Mouse (Mus musculus) heart, embryonic 15.5 days (tissue): ENCODE results near the gene Mpnd. TPM values are rescaled to one million over a fixed set of nuclear protein-coding genes. Genes with fewer than 3 reads are reported as not detected.

ENCODE experiments used
- ATAC-seq: fragments of 200-750 bp; cut with Nextera tagmentation; replicated peaks from 2 replicates; pipeline ENCODE4 v1.8.0; 2017; ENCODE audit warnings: low read depth, moderate TSS enrichment; ENCODE audit not compliant: insufficient number of reproducible peaks, insufficient read depth, low FRiP score
- H3K27ac ChIP-seq: fragments of 300-500 bp; sonication (generic); 2 replicates; pipeline ENCODE4 v1.5.1; 2015; ENCODE audit warnings: mild to moderate bottlenecking, inconsistent platforms
- H3K27me3 ChIP-seq: fragments of 300-500 bp; sonication (generic); 2 replicates; pipeline ENCODE4 v1.6.1; 2015; ENCODE audit warnings: inconsistent platforms
- H3K36me3 ChIP-seq: fragments of 300-500 bp; sonication (generic); 2 replicates; pipeline ENCODE4 v1.6.1; 2015; ENCODE audit warnings: mild to moderate bottlenecking, inconsistent platforms
- H3K4me1 ChIP-seq: fragments of 300-500 bp; sonication (generic); replicated peaks from 2 replicates; pipeline ENCODE4 v1.6.1; 2015; ENCODE audit warnings: inconsistent platforms
- H3K4me2 ChIP-seq: fragments of 300-500 bp; sonication (generic); 2 replicates; pipeline ENCODE4 v1.6.1; 2015; ENCODE audit warnings: inconsistent platforms, mild to moderate bottlenecking, moderate library complexity
- H3K4me3 ChIP-seq: fragments of 300-500 bp; sonication (generic); 2 replicates; pipeline ENCODE4 v1.5.1; 2015; ENCODE audit warnings: mild to moderate bottlenecking, inconsistent platforms
- H3K9ac ChIP-seq: fragments of 300-500 bp; sonication (generic); 2 replicates; pipeline ENCODE4 v1.6.1; 2015; ENCODE audit warnings: mild to moderate bottlenecking, inconsistent platforms
- H3K9me3 ChIP-seq: fragments of 300-500 bp; sonication (generic); replicated peaks from 2 replicates; pipeline ENCODE4 v1.6.1; 2016; ENCODE audit warnings: inconsistent platforms
- WGBS: fragments of 180-500 bp; shearing (Covaris S2); methylation state at CpG from one replicate; pipeline ENCODE4 v1.1.7; 2015; ENCODE audit warnings: mixed read lengths; 5-methylcytosine and 5-hydroxymethylcytosine counted together
- polyA plus RNA-seq: library from polyadenylated mRNA; unstranded; fragments of >200 nt; fragmentation: Nextera tagmentation; extraction: Ambion mirVana; gene quantifications from 2 replicates; pipeline ENCODE4 v1.2.1, GENCODE M21; 2015

Gene Mpnd
- polyA plus RNA-seq, 1 experiment from 2014 or later: 61.1 TPM

DNA sequence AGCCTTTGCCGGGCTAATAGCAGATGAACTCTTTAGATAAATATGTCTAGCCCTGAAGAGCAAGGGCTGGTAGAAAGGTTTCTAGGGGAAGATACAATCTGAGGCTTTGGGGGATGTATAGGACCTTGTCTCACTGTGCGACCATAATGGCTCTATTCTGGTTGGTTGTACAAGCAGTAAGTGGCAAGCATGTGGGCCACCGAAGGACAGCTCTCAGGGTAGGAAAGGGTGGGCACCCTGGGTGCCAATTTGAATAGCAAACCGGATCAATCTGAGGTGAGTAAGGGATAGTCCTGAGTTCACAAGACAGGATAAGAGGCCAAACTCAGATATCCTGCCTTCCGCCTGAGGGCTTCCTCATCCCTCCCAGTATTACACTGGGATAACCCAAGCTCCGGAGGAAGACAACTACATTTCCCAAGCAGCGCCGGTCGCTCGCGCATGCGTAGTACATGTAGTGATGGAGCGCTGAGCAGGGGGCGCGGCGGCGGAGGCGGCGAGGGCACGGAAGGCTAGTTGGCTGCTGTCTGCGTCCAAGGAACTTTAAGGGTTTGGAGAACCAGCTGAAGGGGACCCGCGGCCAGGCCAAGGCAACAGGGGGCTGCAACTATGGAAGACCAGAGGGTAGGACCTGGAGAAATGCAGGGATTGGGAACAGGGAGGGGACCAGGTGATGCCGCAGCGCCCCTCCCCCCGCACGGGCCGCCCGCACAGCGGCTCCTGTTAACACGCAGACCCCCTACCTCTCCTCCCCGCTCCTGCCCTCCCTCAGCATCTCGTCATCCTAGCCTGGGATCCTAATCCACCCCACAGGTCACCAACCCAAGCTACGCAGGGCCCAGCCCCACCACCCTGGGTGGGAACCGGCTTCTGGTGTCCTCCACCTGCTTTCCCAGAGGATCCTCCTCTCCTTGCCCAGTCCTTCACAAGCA, 19.2 kb upstream of the Mpnd start, which contains the start of gene Fsd1:
Fsd1 (plus strand) TSS at position 480 of the 932 bp plus-strand sequence.
- no peaks in the 10 kb centered on the region for H3K9me3 ChIP-seq
- H3K4me1 ChIP-seq: peaks cover 6% of the 10 kb centered on the region
- 8% methylated on average over 35 of the region's 35 CpGs for WGBS
- peak within 1 kb of the TSS; percentile 55 for H3K4me2 ChIP-seq
- H3K9ac ChIP-seq: 0 out of 2 replicates have a peak within 1 kb of the TSS, but pooled peaks have one; percentile 15
- H3K27ac ChIP-seq: no peak within 1 kb of the TSS
- no peaks in the 10 kb centered on the region for H3K36me3 ChIP-seq
- H3K27me3 ChIP-seq: peaks cover 27% of the 10 kb centered on the region
- ATAC-seq: peak; percentile 23; the same call in 1 of the 2 replicates
- H3K4me3 ChIP-seq: peak within 1 kb of the TSS; percentile 37

DNA sequence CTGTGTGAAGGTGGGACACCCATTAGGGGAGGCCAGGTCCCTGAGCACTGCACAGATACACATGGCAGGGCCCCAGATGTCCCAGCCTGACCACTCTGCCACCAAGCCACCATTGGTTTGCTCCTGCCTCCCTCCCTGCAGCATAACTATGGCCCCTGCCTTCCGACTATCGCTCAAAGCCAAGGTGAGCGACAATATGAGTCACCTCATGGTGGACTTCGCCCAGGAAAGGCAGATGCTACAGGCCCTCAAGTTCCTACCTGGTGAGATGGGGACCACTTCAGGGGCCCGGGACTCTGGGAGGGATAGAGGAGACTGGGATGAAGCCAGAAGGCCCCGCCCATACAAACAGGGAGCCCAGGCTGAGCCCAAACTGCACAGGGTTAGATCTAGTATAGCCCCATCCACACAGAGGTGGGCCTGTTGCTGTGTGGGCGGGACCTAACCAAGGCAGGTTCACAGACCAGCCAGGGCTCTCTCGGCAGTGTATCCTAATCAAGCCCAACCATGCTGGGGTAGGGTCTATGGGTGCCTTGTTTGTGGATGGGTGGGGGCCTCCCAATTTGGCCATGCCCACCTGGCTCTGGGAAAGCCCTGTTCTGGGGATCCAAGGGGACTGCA, 15.1 kb upstream of the Mpnd start:
- Histone ChIP-seq H3K4me2 (no peak overlapping the region), H3K9ac (no peak overlapping the region), H3K4me3 (no peak overlapping the region), H3K36me3 (no peaks in the 10 kb centered on the region), H3K4me1 (peaks cover 6% of the 10 kb centered on the region), H3K27ac (no peak overlapping the region), H3K27me3 (peaks cover 26% of the 10 kb centered on the region), H3K9me3 (no peaks in the 10 kb centered on the region)
- no peak for ATAC-seq
- 70% methylated on average over 8 of the region's 8 CpGs for WGBS

DNA sequence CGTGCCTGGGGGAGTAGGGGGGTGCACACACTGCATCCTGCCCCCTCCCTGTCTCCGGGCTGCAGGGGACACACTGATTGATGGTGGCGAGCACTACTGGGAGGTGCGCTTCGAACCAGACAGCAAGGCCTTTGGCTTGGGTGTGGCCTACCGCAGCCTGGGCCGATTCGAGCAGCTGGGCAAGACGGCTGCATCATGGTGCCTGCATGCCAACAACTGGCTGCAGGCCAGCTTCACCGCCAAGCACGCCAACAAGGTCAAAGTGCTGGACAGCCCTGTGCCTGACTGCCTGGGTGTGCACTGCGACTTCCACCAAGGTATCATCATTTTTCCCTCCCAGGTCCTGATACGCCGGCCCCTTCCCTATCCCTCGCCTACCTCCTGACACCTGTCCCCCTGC, 9.5 kb upstream of the Mpnd start:
- Histone ChIP-seq H3K27ac (no peak overlapping the region), H3K36me3 (no peaks in the 10 kb centered on the region), H3K4me3 (no peak overlapping the region), H3K9me3 (no peaks in the 10 kb centered on the region), H3K4me2 (no peak overlapping the region), H3K4me1 (no peaks in the 10 kb centered on the region), H3K27me3 (peaks cover 16% of the 10 kb centered on the region), H3K9ac (no peak overlapping the region)
- 79% methylated on average over 15 of the region's 15 CpGs for WGBS
- no peak for ATAC-seq

DNA sequence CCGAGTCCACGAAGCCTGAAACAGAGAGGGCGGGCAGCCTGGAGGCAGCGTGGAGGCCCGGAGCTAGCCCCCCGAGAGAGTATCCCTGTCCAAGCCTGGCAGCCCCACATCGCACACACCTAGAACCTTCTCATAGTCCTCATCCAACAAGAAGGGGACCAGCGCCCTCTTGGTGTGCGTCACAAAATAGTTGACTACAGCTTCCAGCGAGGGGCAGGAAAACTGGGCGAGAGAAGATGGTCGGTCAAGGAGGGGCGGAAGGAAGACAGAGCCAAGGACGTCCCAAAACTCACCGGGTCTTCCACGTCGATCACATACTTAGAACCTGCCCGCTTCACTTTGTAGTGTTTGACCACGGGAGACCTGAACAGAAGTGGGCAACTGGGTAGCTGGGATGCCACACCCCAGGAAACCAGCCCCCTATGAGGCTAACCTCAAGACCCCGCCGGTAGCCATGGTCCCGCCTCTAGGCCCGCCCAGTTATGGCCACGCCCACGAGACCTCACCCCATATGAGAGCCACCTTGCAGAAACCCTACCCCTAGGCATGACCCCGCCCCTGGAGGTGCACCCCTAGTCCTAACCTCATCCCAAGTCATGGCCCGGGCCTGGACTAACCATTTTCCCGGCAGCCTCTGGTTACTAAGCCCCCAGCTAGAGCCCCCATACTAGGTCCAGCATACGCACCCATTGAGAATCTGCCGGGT, 5.6 kb upstream of the Mpnd start:
- peak overlapping the region; percentile 23 for H3K4me2 ChIP-seq
- peaks cover 24% of the 10 kb centered on the region for H3K27me3 ChIP-seq
- no peak overlapping the region for H3K27ac ChIP-seq
- H3K9me3 ChIP-seq: no peaks in the 10 kb centered on the region
- no peak overlapping the region for H3K9ac ChIP-seq
- ATAC-seq: no peak
- peaks cover under 1% of the 10 kb centered on the region; the same call in 1 of the 2 replicates for H3K4me1 ChIP-seq
- no peak overlapping the region for H3K4me3 ChIP-seq
- 10% methylated on average over 30 of the region's 30 CpGs for WGBS
- no peaks in the 10 kb centered on the region for H3K36me3 ChIP-seq

DNA sequence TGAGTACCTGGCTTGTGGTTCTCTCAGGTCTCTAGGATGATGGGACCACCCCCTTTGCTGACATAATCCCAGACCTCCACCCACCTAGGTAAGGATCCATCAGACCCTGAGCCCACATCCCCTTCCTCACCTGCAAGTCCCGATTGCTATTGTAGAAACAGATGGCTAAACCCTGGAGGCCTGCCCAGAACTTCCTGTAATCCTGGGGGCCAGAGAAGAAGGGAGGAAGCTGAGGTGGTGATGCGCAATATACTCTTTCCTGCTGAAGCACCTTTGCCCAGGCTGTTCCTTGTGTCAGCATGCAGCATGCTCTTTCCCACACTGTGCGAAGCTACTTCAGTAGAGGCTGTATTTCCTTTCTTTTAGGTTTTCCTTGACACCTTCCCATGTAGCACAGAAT, 2.5 kb upstream of the Mpnd start:
- Histone ChIP-seq H3K4me1 (peaks cover 18% of the 10 kb centered on the region), H3K9ac (no peak overlapping the region), H3K27ac (no peak overlapping the region), H3K36me3 (no peaks in the 10 kb centered on the region), H3K4me2 (no peak overlapping the region), H3K9me3 (no peaks in the 10 kb centered on the region), H3K27me3 (peaks cover 24% of the 10 kb centered on the region), H3K4me3 (no peak overlapping the region)
- ATAC-seq: no peak
- WGBS: 59% methylated on average over 3 of the region's 3 CpGs

DNA sequence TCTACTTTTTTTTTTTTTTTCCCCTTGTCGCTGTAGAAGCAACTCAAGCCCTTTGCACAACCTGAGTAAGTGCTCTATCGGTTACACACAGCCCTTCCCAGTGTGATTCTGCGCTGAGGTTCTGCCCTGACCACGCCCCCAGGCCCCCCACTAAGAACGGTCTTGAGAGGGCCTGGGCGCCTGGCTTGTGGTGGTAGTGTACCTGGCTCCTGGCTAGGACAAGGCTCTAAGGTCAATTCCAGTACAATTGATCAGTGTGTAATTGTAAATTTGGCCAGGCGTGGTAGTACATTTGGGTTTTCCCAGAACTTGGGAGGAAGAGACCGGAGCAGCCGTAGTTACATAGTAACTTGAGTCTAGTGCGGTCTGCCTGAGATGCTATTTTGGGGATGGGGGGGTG, 1.4 kb downstream of the Mpnd start:
- no peak overlapping the region for H3K4me3 ChIP-seq
- no peak for ATAC-seq

DNA sequence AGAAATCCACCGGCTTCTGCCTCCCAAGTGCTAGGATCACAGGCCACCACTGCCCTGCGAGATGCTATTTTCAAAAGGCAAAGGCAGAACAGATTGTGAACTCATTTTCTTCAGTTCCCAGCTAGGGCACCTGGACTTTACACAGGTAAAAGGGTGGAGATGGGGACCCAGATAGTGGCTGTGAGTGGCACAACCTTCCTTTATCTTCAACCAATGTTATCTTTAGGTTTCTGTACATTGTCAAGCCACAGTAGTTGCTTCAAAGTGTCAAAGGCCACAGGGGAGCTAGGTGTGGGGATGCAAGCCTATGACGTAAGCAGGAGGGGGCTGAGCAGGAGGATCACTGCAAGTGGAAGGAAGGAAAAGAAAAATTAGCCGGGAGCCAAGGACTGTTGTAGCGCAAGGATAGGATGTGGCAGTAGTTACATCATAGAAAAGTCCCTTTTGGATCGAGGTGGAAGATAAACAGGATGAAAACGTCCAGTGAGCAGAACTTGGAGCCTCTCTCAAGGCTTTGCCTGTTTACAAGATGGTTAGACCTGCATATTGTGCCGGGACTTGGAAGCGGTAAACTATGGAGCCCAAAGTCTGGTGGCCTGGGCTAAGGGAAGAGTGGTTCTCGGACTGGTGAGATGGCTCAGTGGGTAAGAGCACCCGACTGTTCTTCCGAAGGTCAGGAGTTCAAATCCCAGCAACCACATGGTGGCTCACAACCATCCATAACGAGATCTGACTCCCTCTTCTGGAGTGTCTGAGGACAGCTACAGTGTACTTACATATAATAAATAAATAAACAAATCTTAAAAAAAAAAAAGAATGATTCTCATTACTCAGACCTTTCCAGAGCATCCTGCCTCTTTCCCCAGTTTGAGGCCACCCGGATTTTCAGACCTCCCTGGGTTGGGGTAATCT, 2.2 kb downstream of the Mpnd start:
- ATAC-seq: no peak
- H3K4me3 ChIP-seq: peak overlapping the region; percentile 84
- H3K36me3 ChIP-seq: peaks cover 9% of the 10 kb centered on the region; the same call in 1 of the 2 replicates
- 27% methylated on average over 14 of the region's 14 CpGs for WGBS
- no peak overlapping the region for H3K9ac ChIP-seq
- H3K27ac ChIP-seq: peak overlapping the region; percentile 92
- no peaks in the 10 kb centered on the region for H3K9me3 ChIP-seq
- H3K4me2 ChIP-seq: peak overlapping the region; percentile 92
- H3K27me3 ChIP-seq: no peaks in the 10 kb centered on the region
- peaks cover 33% of the 10 kb centered on the region for H3K4me1 ChIP-seq

More for the DNA sequence above, 1.4 kb downstream of the Mpnd start:
- 0 out of 2 replicates have a peak overlapping the region, but pooled peaks have one; percentile 50 for H3K27ac ChIP-seq
- H3K9me3 ChIP-seq: no peaks in the 10 kb centered on the region
- H3K4me1 ChIP-seq: peaks cover 33% of the 10 kb centered on the region
- no peaks in the 10 kb centered on the region for H3K27me3 ChIP-seq
- 51% methylated on average over 10 of the region's 10 CpGs for WGBS
- H3K4me2 ChIP-seq: no peak overlapping the region
- H3K36me3 ChIP-seq: peaks cover 8% of the 10 kb centered on the region; the same call in 1 of the 2 replicates
- H3K9ac ChIP-seq: no peak overlapping the region

DNA sequence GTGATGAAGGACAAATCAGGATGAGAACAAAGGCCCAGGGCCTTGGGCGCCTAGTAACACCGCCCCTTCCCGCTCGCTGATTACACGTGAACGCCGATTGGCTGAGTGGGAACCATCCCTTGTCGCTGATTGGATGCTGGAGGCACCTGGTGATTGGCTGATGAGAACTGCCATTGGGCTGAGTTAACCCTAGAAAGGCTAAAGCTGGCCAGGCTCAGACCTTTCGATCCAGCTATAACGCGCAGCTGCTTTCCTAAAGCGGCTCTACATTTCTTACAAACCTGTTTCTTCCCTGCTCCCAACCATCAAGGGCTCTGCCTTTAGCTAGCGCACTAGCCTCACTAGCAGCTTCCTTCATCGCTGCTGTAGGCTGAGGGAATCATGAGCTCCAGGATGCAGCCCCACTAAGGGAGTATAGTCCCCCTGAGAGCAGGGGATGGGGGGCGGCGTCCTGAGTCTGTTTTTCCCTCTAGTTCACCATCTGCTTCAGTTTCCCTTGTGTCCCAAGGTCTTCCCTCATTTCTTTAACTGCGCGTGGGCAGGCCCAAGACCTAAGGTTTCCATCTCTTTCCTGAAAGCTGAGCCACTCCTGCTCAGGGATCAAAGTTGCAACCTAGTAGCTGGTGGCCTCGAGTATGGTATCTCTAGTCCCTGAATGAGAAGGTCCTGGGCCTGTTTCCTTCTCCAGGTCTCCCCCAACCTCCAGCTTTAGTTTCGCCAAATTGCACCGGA, 3.0 kb downstream of the Mpnd start:
- Histone ChIP-seq H3K9ac (peak overlapping the region; percentile 58), H3K27ac (peak overlapping the region; percentile 92), H3K4me3 (peak overlapping the region; percentile 84), H3K36me3 (peaks cover 15% of the 10 kb centered on the region), H3K9me3 (no peaks in the 10 kb centered on the region), H3K4me2 (peak overlapping the region; percentile 92), H3K4me1 (peaks cover 33% of the 10 kb centered on the region), H3K27me3 (no peaks in the 10 kb centered on the region)
- peak; percentile 90 for ATAC-seq
- WGBS: under 1% methylated on average over 21 of the region's 21 CpGs

DNA sequence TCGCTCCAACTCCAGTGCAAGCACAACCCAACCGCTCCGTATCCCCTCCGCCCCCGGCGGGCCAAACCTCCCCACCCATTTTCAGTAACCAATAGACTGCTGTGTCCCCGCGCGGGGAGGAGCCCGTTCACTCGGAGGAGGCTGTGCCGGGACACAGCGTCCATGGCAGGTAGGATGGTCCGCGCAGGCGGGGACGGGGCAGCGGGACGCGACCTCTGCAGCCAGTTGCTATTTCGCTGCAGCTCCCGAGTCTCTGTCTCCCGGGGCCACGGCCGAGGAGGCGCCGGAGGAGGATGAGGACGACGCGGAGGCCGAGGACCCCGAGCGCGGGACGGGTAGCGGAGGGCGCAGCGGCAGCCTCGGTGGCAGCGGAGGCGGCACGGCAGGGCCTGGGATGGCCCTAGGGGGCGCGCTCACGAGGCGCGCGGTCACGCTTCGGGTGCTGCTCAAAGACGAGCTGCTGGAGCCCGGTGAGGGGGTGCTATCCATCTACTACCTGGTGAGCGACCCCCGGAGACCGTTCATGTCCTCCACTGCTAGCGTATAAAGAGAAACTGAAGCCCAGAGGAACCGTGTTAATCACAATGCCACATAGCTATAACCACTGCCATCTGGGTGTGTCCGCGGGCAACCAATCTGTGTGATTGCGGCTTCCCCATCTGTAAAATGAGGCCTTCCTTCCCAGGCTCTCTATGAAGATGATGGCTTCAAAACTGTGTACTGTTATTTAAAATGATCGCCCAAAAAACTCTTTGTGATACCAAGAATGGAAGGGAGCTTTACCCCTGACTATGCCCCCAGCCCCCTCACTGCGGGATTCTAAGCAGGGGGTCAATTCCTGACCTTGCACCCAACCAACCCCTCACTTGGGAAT, 3.8 kb downstream of the Mpnd start:
- H3K27me3 ChIP-seq: no peaks in the 10 kb centered on the region
- ATAC-seq: peak; percentile 91
- H3K27ac ChIP-seq: peak overlapping the region; percentile 92
- peak overlapping the region; percentile 84 for H3K4me3 ChIP-seq
- H3K9me3 ChIP-seq: no peaks in the 10 kb centered on the region
- peaks cover 21% of the 10 kb centered on the region for H3K36me3 ChIP-seq
- peaks cover 33% of the 10 kb centered on the region for H3K4me1 ChIP-seq
- H3K4me2 ChIP-seq: peak overlapping the region; percentile 92
- peak overlapping the region; percentile 76 for H3K9ac ChIP-seq
- WGBS: under 1% methylated on average over 62 of the region's 62 CpGs
